Mouse (Mus musculus) liver, embryonic 14.5 days (tissue): ENCODE data around the gene Zcchc8.

Experiments used
- CTCF ChIP-seq: IDR thresholded peaks from 2 replicates; pipeline ENCODE4 v1.5.1; 2016; ENCODE audit warnings: antibody characterized with exemption, low read depth, control low read depth
- EP300 ChIP-seq: IDR thresholded peaks from 2 replicates; pipeline ENCODE4 v1.6.1; 2016; ENCODE audit warnings: antibody characterized with exemption, low read depth

- TF ChIP-seq CTCF (peak; percentile 45), EP300 (peak; percentile 47; the same call in 1 of the 2 replicates)
These were observed 28.5 kb upstream of the Zcchc8 start, which contains the start of the genes Rsrc2 and Kntc1 for GRCm38 (mm10) chr5:123749065-123750064.
